Mouse (Mus musculus) left cerebral cortex, postnatal 14 days (tissue): Measurements from ENCODE around the gene Igfbp2. TPM values are rescaled to one million over a fixed set of nuclear protein-coding genes. Genes with fewer than 3 reads are reported as not detected.

Experiments
- DNase-seq, 2 experiments: peaks; one replicate each; pipeline ENCODE4 v3.0.0; 2021 to 2022; ENCODE audit warnings: low spot score in 2 of 2, mixed read lengths in 1 of 2
- intact Hi-C: fragments of 180-260 bp; cut with DNase I; formaldehyde crosslinking; loops from one replicate; pipeline ENCODE4 v1.15.1; 2025
- total RNA-seq, 2 experiments: library from RNA; stranded (reverse); gene quantifications; 2 replicates each; pipeline ENCODE4 v1.2.3; 2021

Gene Igfbp2
- total RNA-seq, 2 experiments from 2014 or later = 102 to 116 TPM

GRCm38 (mm10) chr1:72878473-72879318, 54.4 kb downstream of the Igfbp2 start:
- DNase-seq = no peak
- intact Hi-C loops = loop anchor here (5.0 to 10.0 kb wide), 3 partner anchors 394 to 656 kb away; no protein-coding TSS in a partner anchor

GRCm38 (mm10) chr1:72879319-72879634, 55.0 kb downstream of the Igfbp2 start:
- no peak for DNase-seq
- intact Hi-C loops = loop anchor here (5.0 to 10.0 kb wide), 3 partner anchors 393 to 656 kb away; no protein-coding TSS in a partner anchor

GRCm38 (mm10) chr1:72885111-72885818, 61.0 kb downstream of the Igfbp2 start:
- DNase-seq = no peak
- intact Hi-C loops = no loop called here

- no peak for DNase-seq
- intact Hi-C loops = no loop called here
Observed at GRCm38 (mm10) chr1:72885819-72886169, 61.5 kb downstream of the Igfbp2 start.

GRCm38 (mm10) chr1:72887910-72888309, 63.6 kb downstream of the Igfbp2 start:
- intact Hi-C loops = no loop called here
- DNase-seq = no peak

- intact Hi-C loops = no loop called here
- DNase-seq = no peak
Observed at GRCm38 (mm10) chr1:72895821-72896220, 71.5 kb downstream of the Igfbp2 start.

Other genes starting within 250 kb of the Igfbp2 start
- gene Smarcal1, start 241.3 kb upstream of the Igfbp2 start, total RNA-seq = 10 to 100 TPM; 51.9 to 54.1 TPM
- gene Ankar, start 123.9 kb upstream of the Igfbp2 start, total RNA-seq = not detected
- 100 to 1,000 TPM; 499 to 507 TPM for gene Rpl37a, start 113.2 kb upstream of the Igfbp2 start, total RNA-seq
- 10 to 100 TPM; 65.5 to 79.3 TPM for gene Igfbp5, start 50.4 kb downstream of the Igfbp2 start, total RNA-seq
- gene Tnp1, start 191.4 kb downstream of the Igfbp2 start, total RNA-seq = not detected